Mouse (Mus musculus) layer of hippocampus, postnatal 25 days (tissue): ENCODE measurements around the gene Dip2c. TPM values are rescaled to one million over a fixed set of nuclear protein-coding genes. Genes with fewer than 3 reads are reported as not detected.

Experiments
- DNase-seq, 2 experiments: peaks; one replicate each; pipeline ENCODE4 v3.0.0; 2022; ENCODE audit warnings: mixed read lengths in 2 of 2, low spot score in 1 of 2; ENCODE audit errors: extremely low spot score in 1 of 2
- total RNA-seq, 2 experiments: library from RNA; stranded (reverse); gene quantifications; 2 replicates each; pipeline ENCODE4 v1.2.3; 2021

Gene Dip2c
- total RNA-seq, 2 experiments from 2014 or later: 69.8 to 70.3 TPM

- no peak for DNase-seq
Measured at GRCm38 (mm10) chr13:9489696-9490095, 213.4 kb downstream of the Dip2c start.

- peak in 1 of 2 experiments; percentile 10 for DNase-seq
Measured at GRCm38 (mm10) chr13:9494726-9495125, 218.4 kb downstream of the Dip2c start.

- DNase-seq: no peak
Measured at GRCm38 (mm10) chr13:9504118-9504856, 228.0 kb downstream of the Dip2c start.

GRCm38 (mm10) chr13:9538556-9538955 lies 262.2 kb downstream of the Dip2c start:
- no peak for DNase-seq

GRCm38 (mm10) chr13:9547698-9548344 lies 271.5 kb downstream of the Dip2c start:
- no peak for DNase-seq

- no peak for DNase-seq
Measured at GRCm38 (mm10) chr13:9562099-9562498, 285.8 kb downstream of the Dip2c start.

GRCm38 (mm10) chr13:9562921-9563320 lies 286.6 kb downstream of the Dip2c start:
- DNase-seq: peak in 1 of 2 experiments; percentile 29

- DNase-seq: no peak
Measured at GRCm38 (mm10) chr13:9568852-9569251, 292.5 kb downstream of the Dip2c start.

GRCm38 (mm10) chr13:9576686-9577085 lies 300.4 kb downstream of the Dip2c start:
- no peak for DNase-seq

- DNase-seq: no peak
Measured at GRCm38 (mm10) chr13:9578456-9578855, 302.1 kb downstream of the Dip2c start.

- DNase-seq: no peak
Measured at GRCm38 (mm10) chr13:9581821-9582220, 305.5 kb downstream of the Dip2c start.

- no peak for DNase-seq
Measured at GRCm38 (mm10) chr13:9583579-9583978, 307.3 kb downstream of the Dip2c start.

GRCm38 (mm10) chr13:9599334-9600096 lies 323.2 kb downstream of the Dip2c start:
- no peak for DNase-seq

- no peak for DNase-seq
Measured at GRCm38 (mm10) chr13:9601350-9601749, 325.0 kb downstream of the Dip2c start.

GRCm38 (mm10) chr13:9611229-9611628 lies 334.9 kb downstream of the Dip2c start:
- DNase-seq: no peak

- no peak for DNase-seq
Measured at GRCm38 (mm10) chr13:9632684-9633083, 356.4 kb downstream of the Dip2c start.

GRCm38 (mm10) chr13:9635951-9636350 lies 359.6 kb downstream of the Dip2c start:
- DNase-seq: no peak

- DNase-seq: no peak
Measured at GRCm38 (mm10) chr13:9636505-9636904, 360.2 kb downstream of the Dip2c start.

- no peak for DNase-seq
Measured at GRCm38 (mm10) chr13:9637949-9638348, 361.6 kb downstream of the Dip2c start.

GRCm38 (mm10) chr13:9648716-9649115 lies 372.4 kb downstream of the Dip2c start:
- DNase-seq: no peak

GRCm38 (mm10) chr13:9649894-9650293 lies 373.6 kb downstream of the Dip2c start:
- no peak for DNase-seq
